Mouse (Mus musculus) liver, embryonic 16.5 days (tissue): ENCODE measurements around the gene Nwd1. TPM values are rescaled to one million over a fixed set of nuclear protein-coding genes. Genes with fewer than 3 reads are reported as not detected.
A peak's percentile ranks its signal among the peaks of the same experiment; 100 is the strongest.

Experiments used
- ATAC-seq: fragments of 200-750 bp; cut with Nextera tagmentation; 2 replicates; pipeline ENCODE4 v1.8.0; 2017; ENCODE audit warnings: low read depth, mild to moderate bottlenecking, moderate number of reproducible peaks, moderate library complexity
- H3K27ac ChIP-seq: fragments of 300-500 bp; sonication (generic); 2 replicates; pipeline ENCODE4 v1.5.1; 2014; ENCODE audit warnings: mild to moderate bottlenecking, low read length
- H3K27me3 ChIP-seq: fragments of 300-500 bp; sonication (generic); 2 replicates; pipeline ENCODE4 v1.6.1; 2014; ENCODE audit warnings: low read depth, low read length, mixed read lengths; ENCODE audit not compliant: control insufficient read depth, insufficient read depth
- H3K36me3 ChIP-seq: fragments of 300-500 bp; sonication (generic); 2 replicates; pipeline ENCODE4 v1.6.1; 2014; ENCODE audit warnings: mild to moderate bottlenecking; ENCODE audit not compliant: control insufficient read depth, insufficient read depth
- H3K4me1 ChIP-seq: fragments of 300-500 bp; sonication (generic); 2 replicates; pipeline ENCODE4 v1.6.1; 2014; ENCODE audit warnings: low read depth, low read length, mixed read lengths; ENCODE audit not compliant: control insufficient read depth
- H3K4me2 ChIP-seq: fragments of 300-500 bp; sonication (generic); 2 replicates; pipeline ENCODE4 v1.6.1; 2014; ENCODE audit warnings: low read depth, low read length, mixed read lengths
- H3K4me3 ChIP-seq: fragments of 300-500 bp; sonication (generic); 2 replicates; pipeline ENCODE4 v1.5.1; 2014; ENCODE audit warnings: low read depth, mild to moderate bottlenecking, low read length
- H3K9ac ChIP-seq: fragments of 300-500 bp; sonication (generic); 2 replicates; pipeline ENCODE4 v1.6.1; 2014; ENCODE audit warnings: low read depth, low read length
- H3K9me3 ChIP-seq: fragments of 300-500 bp; sonication (generic); replicated peaks from 2 replicates; pipeline ENCODE4 v1.6.1; 2016; ENCODE audit warnings: low read length; ENCODE audit not compliant: control insufficient read depth
- WGBS: fragments of 180-500 bp; shearing (Covaris S2); extraction: QIAGEN DNeasy Blood & Tissue Kit; methylation state at CpG from one replicate; pipeline ENCODE4 v1.1.7; 2014; ENCODE audit not compliant: insufficient replicate concordance; 5-methylcytosine and 5-hydroxymethylcytosine counted together
- polyA plus RNA-seq: library from polyadenylated mRNA; unstranded; fragments of >200 nt; fragmentation: Nextera tagmentation; extraction: Ambion mirVana; gene quantifications from 2 replicates; pipeline ENCODE4 v1.2.1, GENCODE M21; 2015

Gene Nwd1
- 0.05 TPM in 1 of 2 replicates, not detected in the other for polyA plus RNA-seq

GRCm38 (mm10) chr8:72646060-72646767 is at the start of gene Nwd1:
Gene Nwd1 (plus strand): TSS chr8:72646711.
- H3K4me1 ChIP-seq: no peaks in the 10 kb centered on the region
- H3K27ac ChIP-seq: no peak within 1 kb of the TSS
- 30% methylated on average over 11 of the region's 11 CpGs for WGBS
- H3K4me2 ChIP-seq: no peak within 1 kb of the TSS
- H3K9me3 ChIP-seq: no peaks in the 10 kb centered on the region
- H3K4me3 ChIP-seq: no peak within 1 kb of the TSS
- no peak for ATAC-seq
- H3K36me3 ChIP-seq: no peaks in the 10 kb centered on the region
- no peak within 1 kb of the TSS for H3K9ac ChIP-seq
- H3K27me3 ChIP-seq: no peaks in the 10 kb centered on the region

DNA sequence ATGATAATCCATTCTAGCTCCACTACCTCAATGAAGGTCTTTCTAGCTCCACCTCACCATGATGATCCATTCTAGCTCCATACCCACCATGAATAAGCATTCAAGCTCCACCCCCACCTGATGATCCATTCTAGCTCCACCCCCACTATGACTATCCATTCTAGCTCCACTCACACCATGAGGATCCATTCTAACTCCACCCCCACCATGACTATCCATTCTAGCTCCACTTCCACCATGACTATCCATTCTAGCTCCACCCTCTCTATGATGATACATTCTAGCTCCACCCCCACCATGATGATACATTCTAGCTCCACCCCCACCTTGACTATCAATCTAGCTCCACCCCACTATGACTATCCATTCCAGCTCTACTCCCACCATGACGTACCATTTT is 3.6 kb upstream of the Nwd1 start:
- H3K9me3 ChIP-seq: no peaks in the 10 kb centered on the region
- no peak for ATAC-seq
- H3K9ac ChIP-seq: no peak overlapping the region
- no peaks in the 10 kb centered on the region for H3K36me3 ChIP-seq
- H3K27me3 ChIP-seq: no peaks in the 10 kb centered on the region
- no peak overlapping the region for H3K4me2 ChIP-seq
- no peaks in the 10 kb centered on the region for H3K4me1 ChIP-seq
- WGBS: 64% methylated on average over 1 of the region's 1 CpGs
- no peak overlapping the region for H3K27ac ChIP-seq
- H3K4me3 ChIP-seq: no peak overlapping the region

DNA sequence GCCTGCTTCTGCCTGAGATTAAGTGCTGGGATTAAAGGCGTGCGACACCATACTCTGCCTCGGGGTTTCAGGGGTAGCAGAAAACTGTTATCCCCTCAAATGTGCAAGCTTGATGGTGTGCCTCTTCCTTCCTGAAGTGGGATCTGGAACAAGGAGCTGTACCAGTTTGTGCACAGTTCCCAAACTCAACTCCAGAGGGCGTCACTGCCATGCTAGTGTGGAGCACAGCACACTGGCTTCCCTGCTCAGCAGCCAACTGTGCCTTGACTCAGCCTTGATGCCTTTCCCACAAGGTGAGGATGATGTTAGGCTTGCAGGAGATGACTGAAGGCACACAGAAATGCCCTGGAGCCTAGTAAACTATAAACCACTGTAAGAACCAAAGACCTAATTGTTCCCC is 1.9 kb upstream of the Nwd1 start:
- Histone ChIP-seq H3K4me3 (no peak overlapping the region), H3K27ac (no peak overlapping the region), H3K36me3 (no peaks in the 10 kb centered on the region), H3K9me3 (no peaks in the 10 kb centered on the region), H3K9ac (no peak overlapping the region), H3K4me1 (no peaks in the 10 kb centered on the region), H3K27me3 (no peaks in the 10 kb centered on the region), H3K4me2 (no peak overlapping the region)
- ATAC-seq: no peak
- WGBS: 32% methylated on average over 4 of the region's 4 CpGs

- H3K27ac ChIP-seq: no peak overlapping the region
- no peak overlapping the region for H3K4me2 ChIP-seq
Observed at GRCm38 (mm10) chr8:72646768-72647143, 245 bp downstream of the Nwd1 start.

GRCm38 (mm10) chr8:72650697-72651096 is 4.2 kb downstream of the Nwd1 start:
- no peak overlapping the region for H3K4me3 ChIP-seq
- no peak for ATAC-seq
- 60% methylated on average over 2 of the region's 2 CpGs for WGBS
- H3K36me3 ChIP-seq: no peaks in the 10 kb centered on the region
- no peak overlapping the region for H3K4me2 ChIP-seq
- H3K27me3 ChIP-seq: no peaks in the 10 kb centered on the region
- no peak overlapping the region for H3K9ac ChIP-seq
- no peaks in the 10 kb centered on the region for H3K9me3 ChIP-seq
- no peak overlapping the region for H3K27ac ChIP-seq
- 0 out of 2 replicates have a peak, but pooled peaks cover 2% of the 10 kb centered on the region for H3K4me1 ChIP-seq

More at GRCm38 (mm10) chr8:72646768-72647143, 245 bp downstream of the Nwd1 start:
- Histone ChIP-seq H3K9ac (no peak overlapping the region), H3K27me3 (no peaks in the 10 kb centered on the region), H3K36me3 (no peaks in the 10 kb centered on the region), H3K9me3 (no peaks in the 10 kb centered on the region), H3K4me1 (no peaks in the 10 kb centered on the region), H3K4me3 (no peak overlapping the region)
- WGBS: 53% methylated on average over 5 of the region's 5 CpGs
- ATAC-seq: no peak

DNA sequence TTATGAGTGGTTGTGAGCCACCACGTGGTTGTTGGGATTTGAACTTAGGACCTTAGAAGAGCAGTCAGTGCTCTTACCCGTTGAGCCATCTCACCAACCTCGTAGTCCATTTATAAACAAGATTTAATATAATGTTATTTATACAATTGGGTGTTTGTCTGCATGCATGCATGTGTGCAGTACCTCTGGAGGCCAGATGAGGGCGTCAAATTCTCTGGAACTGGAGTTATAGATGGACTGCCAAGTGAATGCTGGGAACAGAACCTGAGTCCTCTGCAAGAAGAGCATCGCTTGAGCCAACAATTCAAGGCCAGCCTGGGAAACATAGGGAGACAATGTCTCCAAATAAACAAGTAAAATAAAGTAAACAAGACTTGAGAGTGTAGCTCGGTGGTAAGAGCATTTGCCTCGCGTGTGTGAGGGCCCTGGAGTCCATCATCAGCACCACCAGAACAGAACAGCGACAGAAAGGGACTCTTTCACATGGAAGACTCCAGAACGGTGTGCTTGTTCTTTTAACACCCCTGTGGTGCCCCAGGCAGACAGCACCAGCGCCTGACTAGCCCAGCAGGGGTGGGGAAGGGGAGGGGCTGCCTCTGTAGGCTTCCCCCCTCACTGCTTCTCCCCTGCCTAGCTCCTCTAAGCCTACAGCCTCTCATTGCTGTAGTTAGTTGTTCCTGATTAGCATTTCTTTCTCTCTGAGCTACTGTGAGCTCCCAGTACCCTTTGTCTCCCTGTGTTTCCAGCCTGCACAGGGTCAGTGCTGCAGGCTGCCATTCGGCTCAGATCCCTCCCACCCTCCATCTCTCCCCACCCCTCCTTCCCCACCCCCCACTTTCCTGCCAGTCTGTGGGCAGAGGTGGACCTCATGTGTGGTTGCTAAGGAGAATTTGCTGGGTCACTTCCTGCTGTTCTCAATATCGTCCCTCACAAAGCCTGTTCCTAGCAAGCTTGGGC is 8.3 kb downstream of the Nwd1 start:
- Histone ChIP-seq H3K4me2 (no peak overlapping the region), H3K4me1 (0 out of 2 replicates have a peak, but pooled peaks cover 2% of the 10 kb centered on the region), H3K9me3 (no peaks in the 10 kb centered on the region), H3K9ac (no peak overlapping the region), H3K36me3 (no peaks in the 10 kb centered on the region), H3K4me3 (no peak overlapping the region), H3K27ac (no peak overlapping the region), H3K27me3 (no peaks in the 10 kb centered on the region)
- ATAC-seq: peak; percentile 37; the same call in 1 of the 2 replicates
- 17% methylated on average over 13 of the region's 13 CpGs for WGBS

DNA sequence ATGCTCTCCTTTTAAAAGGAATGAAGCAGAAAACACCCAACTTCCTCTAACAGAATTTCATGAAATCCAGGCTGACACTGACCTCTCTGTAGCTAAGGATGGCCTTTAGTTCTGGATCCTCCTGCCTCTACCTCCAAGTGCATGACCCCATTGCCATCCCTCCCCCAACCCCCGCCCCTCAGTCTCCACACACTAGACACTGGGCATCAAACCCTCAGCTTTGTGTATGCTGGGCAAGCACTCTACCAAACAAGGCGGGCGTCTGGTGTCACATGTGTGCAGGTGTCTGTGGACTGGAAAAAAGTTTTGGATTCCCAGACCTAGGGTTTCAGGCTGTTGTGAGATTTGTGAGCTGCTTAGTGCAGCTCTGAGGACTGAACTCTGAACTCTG is 9.0 kb downstream of the Nwd1 start:
- Histone ChIP-seq H3K36me3 (no peaks in the 10 kb centered on the region), H3K4me1 (0 out of 2 replicates have a peak, but pooled peaks cover 2% of the 10 kb centered on the region), H3K9me3 (no peaks in the 10 kb centered on the region), H3K9ac (no peak overlapping the region), H3K27me3 (no peaks in the 10 kb centered on the region), H3K4me2 (no peak overlapping the region), H3K27ac (no peak overlapping the region), H3K4me3 (no peak overlapping the region)
- WGBS: 40% methylated on average over 3 of the region's 3 CpGs
- no peak for ATAC-seq

DNA sequence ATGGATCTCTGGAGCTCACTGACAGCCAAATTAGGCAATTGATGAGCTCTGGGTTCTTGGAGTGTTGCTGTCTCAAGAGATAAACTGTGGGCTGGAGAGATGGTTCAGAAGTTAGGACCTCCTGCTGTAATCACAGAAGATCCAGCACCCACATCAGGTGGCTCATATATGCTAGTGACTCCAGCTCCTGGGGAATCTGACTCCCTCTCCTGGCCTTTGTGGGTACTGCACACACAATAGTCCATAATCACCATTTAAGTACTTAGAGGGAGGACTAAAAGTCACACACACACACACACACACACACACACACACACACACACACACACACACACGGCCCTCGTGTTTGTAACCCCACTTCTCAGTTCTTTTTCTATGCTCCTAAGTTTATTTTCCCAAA is 13.5 kb downstream of the Nwd1 start:
- 40% methylated on average over 2 of the region's 2 CpGs for WGBS
- no peak overlapping the region for H3K27ac ChIP-seq
- no peaks in the 10 kb centered on the region for H3K36me3 ChIP-seq
- H3K9ac ChIP-seq: no peak overlapping the region
- H3K4me3 ChIP-seq: no peak overlapping the region
- H3K4me1 ChIP-seq: peaks cover 4% of the 10 kb centered on the region
- no peak for ATAC-seq
- H3K9me3 ChIP-seq: no peaks in the 10 kb centered on the region
- H3K27me3 ChIP-seq: no peaks in the 10 kb centered on the region
- H3K4me2 ChIP-seq: no peak overlapping the region
